Mouse (Mus musculus): ENCODE measurements around the gene Wfdc8. TPM values are rescaled to one million over a fixed set of nuclear protein-coding genes. Genes with fewer than 3 reads are reported as not detected.
A peak's percentile ranks its signal among the peaks of the same experiment; 100 is the strongest.

Gene Wfdc8
- polyA plus RNA-seq, 1 experiment = not detected

- H3K9ac ChIP-seq (ENCODE audit: low read depth, poor library complexity, severe bottlenecking) = no peak overlapping the region
- H3K9me3 ChIP-seq (replicated peaks; ENCODE audit: control insufficient read depth, insufficient read depth, low read length, poor library complexity, severe bottlenecking) = no peaks in the 10 kb centered on the region
- H3K36me3 ChIP-seq (ENCODE audit: control insufficient read depth, insufficient read depth, low read length, poor library complexity, severe bottlenecking) = no peaks in the 10 kb centered on the region
- 0 out of 2 replicates have a peak overlapping the region, but pooled peaks have one; percentile 16 for H3K4me3 ChIP-seq (ENCODE audit: low read depth, low read length)
- H3K27ac ChIP-seq (ENCODE audit: insufficient read depth, low read length) = no peak overlapping the region
- H3K27me3 ChIP-seq (ENCODE audit: control insufficient read depth, insufficient read depth, low read length, poor library complexity, severe bottlenecking) = no peaks in the 10 kb centered on the region
- TF ChIP-seq EP300 (IDR thresholded peaks at IDR 0.05; ENCODE audit: insufficient read depth, low read depth, low read length) (no peak), CTCF (IDR thresholded peaks at IDR 0.05; ENCODE audit: low read depth, low read length) (no peak), POLR2A (IDR thresholded peaks at IDR 0.05; ENCODE audit: insufficient read depth, low read length) (no peak)
- H3K4me1 ChIP-seq (ENCODE audit: control insufficient read depth, insufficient read depth, low read length) = peaks cover 6% of the 10 kb centered on the region
These were observed 64.1 kb downstream of the Wfdc8 start for GRCm38 (mm10) chr2:164549338-164549737.

Other genes with a start within 250 kb of the Wfdc8 start
- 1.6 and 1.8 TPM in 2 replicates for gene Slpi, start 224.5 kb downstream of the Wfdc8 start, polyA plus RNA-seq (2011; ENCODE audit: insufficient read depth, insufficient read length, low read depth, missing spikeins)
- not detected in 2 replicates for gene Rbpjl, start 210.5 kb downstream of the Wfdc8 start, polyA plus RNA-seq (2011; ENCODE audit: insufficient read depth, insufficient read length, low read depth, missing spikeins)
- gene Matn4, start 208.5 kb downstream of the Wfdc8 start, polyA plus RNA-seq (2011; ENCODE audit: insufficient read depth, insufficient read length, low read depth, missing spikeins) = 0.93 and 1.7 TPM in 2 replicates
- 212 and 213 TPM in 2 replicates for gene Sdc4, start 169.7 kb downstream of the Wfdc8 start, polyA plus RNA-seq (2011; ENCODE audit: insufficient read depth, insufficient read length, low read depth, missing spikeins)
- gene Sys1, start 156.7 kb downstream of the Wfdc8 start, polyA plus RNA-seq (2011; ENCODE audit: insufficient read depth, insufficient read length, low read depth, missing spikeins) = 13.3 and 19.8 TPM in 2 replicates
- gene Gm20458, start 152.7 kb downstream of the Wfdc8 start, polyA plus RNA-seq (2011; ENCODE audit: insufficient read depth, insufficient read length, low read depth, missing spikeins) = 2.3 TPM in 1 of 2 replicates, not detected in the other
- gene Trp53tg5, start 139.9 kb downstream of the Wfdc8 start, polyA plus RNA-seq (2011; ENCODE audit: insufficient read depth, insufficient read length, low read depth, missing spikeins) = not detected in 2 replicates
- gene Dbndd2, start 127.5 kb downstream of the Wfdc8 start, polyA plus RNA-seq (2011; ENCODE audit: insufficient read depth, insufficient read length, low read depth, missing spikeins) = 6.4 and 7.1 TPM in 2 replicates
- gene Pigt, start 116.1 kb downstream of the Wfdc8 start, polyA plus RNA-seq (2011; ENCODE audit: insufficient read depth, insufficient read length, low read depth, missing spikeins) = 49.9 and 52.7 TPM in 2 replicates
- 123 and 135 TPM in 2 replicates for gene Wfdc2, start 51.2 kb downstream of the Wfdc8 start, polyA plus RNA-seq (2011; ENCODE audit: insufficient read depth, insufficient read length, low read depth, missing spikeins)
- gene Spint3, start 40.2 kb downstream of the Wfdc8 start, polyA plus RNA-seq (2011; ENCODE audit: insufficient read depth, insufficient read length, low read depth, missing spikeins) = not detected in 2 replicates
- gene Wfdc6a, start 28.2 kb downstream of the Wfdc8 start, polyA plus RNA-seq (2011; ENCODE audit: insufficient read depth, insufficient read length, low read depth, missing spikeins) = not detected in 2 replicates
- not detected in 2 replicates for gene Eppin, start 20.0 kb downstream of the Wfdc8 start, polyA plus RNA-seq (2011; ENCODE audit: insufficient read depth, insufficient read length, low read depth, missing spikeins)
- not detected in 2 replicates for gene Wfdc6b, start 104 bp downstream of the Wfdc8 start, polyA plus RNA-seq (2011; ENCODE audit: insufficient read depth, insufficient read length, low read depth, missing spikeins)
- gene Wfdc16, start 25.2 kb upstream of the Wfdc8 start, polyA plus RNA-seq (2011; ENCODE audit: insufficient read depth, insufficient read length, low read depth, missing spikeins) = not detected in 2 replicates
- gene Wfdc10, start 42.4 kb upstream of the Wfdc8 start, polyA plus RNA-seq (2011; ENCODE audit: insufficient read depth, insufficient read length, low read depth, missing spikeins) = not detected in 2 replicates
- gene Wfdc9, start 43.0 kb upstream of the Wfdc8 start, polyA plus RNA-seq (2011; ENCODE audit: insufficient read depth, insufficient read length, low read depth, missing spikeins) = not detected in 2 replicates
- gene Wfdc11, start 60.5 kb upstream of the Wfdc8 start, polyA plus RNA-seq (2011; ENCODE audit: insufficient read depth, insufficient read length, low read depth, missing spikeins) = not detected in 2 replicates
- gene Wfdc13, start 71.5 kb upstream of the Wfdc8 start, polyA plus RNA-seq (2011; ENCODE audit: insufficient read depth, insufficient read length, low read depth, missing spikeins) = 0.57 TPM in 1 of 2 replicates, not detected in the other
- not detected in 2 replicates for gene Spint4, start 84.9 kb upstream of the Wfdc8 start, polyA plus RNA-seq (2011; ENCODE audit: insufficient read depth, insufficient read length, low read depth, missing spikeins)
- gene Spint5, start 101.7 kb upstream of the Wfdc8 start, polyA plus RNA-seq (2011; ENCODE audit: insufficient read depth, insufficient read length, low read depth, missing spikeins) = not detected in 2 replicates
- 0.60 and 1.7 TPM in 2 replicates for gene Wfdc3, start 132.3 kb upstream of the Wfdc8 start, polyA plus RNA-seq (2011; ENCODE audit: insufficient read depth, insufficient read length, low read depth, missing spikeins)
- 26.7 and 30.4 TPM in 2 replicates for gene Dnttip1, start 132.4 kb upstream of the Wfdc8 start, polyA plus RNA-seq (2011; ENCODE audit: insufficient read depth, insufficient read length, low read depth, missing spikeins)
- 366 and 371 TPM in 2 replicates for gene Ube2c, start 156.3 kb upstream of the Wfdc8 start, polyA plus RNA-seq (2011; ENCODE audit: insufficient read depth, insufficient read length, low read depth, missing spikeins)
- gene Tnnc2, start 166.3 kb upstream of the Wfdc8 start, polyA plus RNA-seq (2011; ENCODE audit: insufficient read depth, insufficient read length, low read depth, missing spikeins) = 0.88 and 1.6 TPM in 2 replicates
- 10.7 and 11.2 TPM in 2 replicates for gene Snx21, start 172.2 kb upstream of the Wfdc8 start, polyA plus RNA-seq (2011; ENCODE audit: insufficient read depth, insufficient read length, low read depth, missing spikeins)
- gene Acot8, start 191.3 kb upstream of the Wfdc8 start, polyA plus RNA-seq (2011; ENCODE audit: insufficient read depth, insufficient read length, low read depth, missing spikeins) = 15.0 and 15.7 TPM in 2 replicates
- gene Zswim3, start 191.5 kb upstream of the Wfdc8 start, polyA plus RNA-seq (2011; ENCODE audit: insufficient read depth, insufficient read length, low read depth, missing spikeins) = 10.7 and 12.1 TPM in 2 replicates
- gene Zswim1, start 209.1 kb upstream of the Wfdc8 start, polyA plus RNA-seq (2011; ENCODE audit: insufficient read depth, insufficient read length, low read depth, missing spikeins) = 39.5 and 50.0 TPM in 2 replicates
- gene Spata25, start 214.9 kb upstream of the Wfdc8 start, polyA plus RNA-seq (2011; ENCODE audit: insufficient read depth, insufficient read length, low read depth, missing spikeins) = not detected in 2 replicates
- 75.3 and 83.4 TPM in 2 replicates for gene Ctsa, start 219.2 kb upstream of the Wfdc8 start, polyA plus RNA-seq (2011; ENCODE audit: insufficient read depth, insufficient read length, low read depth, missing spikeins)
- 2.2 and 2.8 TPM in 2 replicates for gene Neurl2, start 219.8 kb upstream of the Wfdc8 start, polyA plus RNA-seq (2011; ENCODE audit: insufficient read depth, insufficient read length, low read depth, missing spikeins)
- 52.4 and 55.9 TPM in 2 replicates for gene Pltp, start 244.1 kb upstream of the Wfdc8 start, polyA plus RNA-seq (2011; ENCODE audit: insufficient read depth, insufficient read length, low read depth, missing spikeins)

All from ES-Bruce4 (cell line).